Mouse (Mus musculus): ENCODE results near the gene Vps53. TPM values are rescaled to one million over a fixed set of nuclear protein-coding genes. Genes with fewer than 3 reads are reported as not detected.
"Not testable (repeated sequence)": the region's sequence is repeated elsewhere in the genome, so short reads cannot be mapped to it uniquely, and the experiment has no call there.

The Vps53 gene
- polyA plus RNA-seq, 1 experiment from 2014 or later: 30.8 TPM

- Histone ChIP-seq H3K4me2 (no peak overlapping the region), H3K9me3 (ENCODE audit: control insufficient read depth, low read length) (no peaks in the 10 kb centered on the region), H3K9ac (ENCODE audit: low read depth, low read length) (no peak overlapping the region), H3K4me3 (ENCODE audit: low read depth, low read length) (no peak overlapping the region), H3K4me1 (replicated peaks; ENCODE audit: control insufficient read depth, insufficient read depth, low read length) (no peaks in the 10 kb centered on the region), H3K27ac (ENCODE audit: low read depth, low read length) (no peak overlapping the region), H3K36me3 (ENCODE audit: control insufficient read depth, insufficient read depth, low read length) (no peaks in the 10 kb centered on the region), H3K27me3 (replicated peaks; ENCODE audit: control insufficient read depth, insufficient read depth, low read length) (no peaks in the 10 kb centered on the region)
- no peak for DNase-seq (ENCODE audit: low spot score)
- 86% methylated on average over 6 of the region's 6 CpGs for WGBS
- ATAC-seq (replicated peaks; ENCODE audit: low FRiP score): no peak
Observed at GRCm38 (mm10) chr11:76015251-76015650, 164.2 kb downstream of the Vps53 start.

GRCm38 (mm10) chr11:76010838-76011624 lies 168.4 kb downstream of the Vps53 start:
- Histone ChIP-seq H3K27ac (ENCODE audit: low read depth, low read length) (no peak overlapping the region), H3K9ac (ENCODE audit: low read depth, low read length) (no peak overlapping the region), H3K36me3 (ENCODE audit: control insufficient read depth, insufficient read depth, low read length) (no peaks in the 10 kb centered on the region), H3K27me3 (replicated peaks; ENCODE audit: control insufficient read depth, insufficient read depth, low read length) (no peaks in the 10 kb centered on the region), H3K9me3 (ENCODE audit: control insufficient read depth, low read length) (no peaks in the 10 kb centered on the region), H3K4me2 (no peak overlapping the region), H3K4me1 (replicated peaks; ENCODE audit: control insufficient read depth, insufficient read depth, low read length) (no peaks in the 10 kb centered on the region), H3K4me3 (ENCODE audit: low read depth, low read length) (no peak overlapping the region)
- DNase-seq (ENCODE audit: low spot score) (no peak), ATAC-seq (replicated peaks; ENCODE audit: low FRiP score) (no peak)
- 64% methylated on average over 9 of the region's 9 CpGs for WGBS

GRCm38 (mm10) chr11:76009101-76009500 lies 170.3 kb downstream of the Vps53 start:
- H3K36me3 ChIP-seq (ENCODE audit: control insufficient read depth, insufficient read depth, low read length): no peaks in the 10 kb centered on the region
- no peak overlapping the region for H3K4me3 ChIP-seq (ENCODE audit: low read depth, low read length)
- ATAC-seq (replicated peaks; ENCODE audit: low FRiP score) (no peak), DNase-seq (ENCODE audit: low spot score) (no peak)
- no peaks in the 10 kb centered on the region for H3K9me3 ChIP-seq (ENCODE audit: control insufficient read depth, low read length)
- no peaks in the 10 kb centered on the region for H3K4me1 ChIP-seq (replicated peaks; ENCODE audit: control insufficient read depth, insufficient read depth, low read length)
- H3K27me3 ChIP-seq (replicated peaks; ENCODE audit: control insufficient read depth, insufficient read depth, low read length): no peaks in the 10 kb centered on the region
- H3K4me2 ChIP-seq: no peak overlapping the region
- no peak overlapping the region for H3K9ac ChIP-seq (ENCODE audit: low read depth, low read length)
- 79% methylated on average over 6 of the region's 6 CpGs for WGBS
- H3K27ac ChIP-seq (ENCODE audit: low read depth, low read length): no peak overlapping the region

GRCm38 (mm10) chr11:76008162-76008561 lies 171.3 kb downstream of the Vps53 start:
- Histone ChIP-seq H3K4me1 (replicated peaks; ENCODE audit: control insufficient read depth, insufficient read depth, low read length) (no peaks in the 10 kb centered on the region), H3K9ac (ENCODE audit: low read depth, low read length) (no peak overlapping the region), H3K27ac (ENCODE audit: low read depth, low read length) (no peak overlapping the region), H3K27me3 (replicated peaks; ENCODE audit: control insufficient read depth, insufficient read depth, low read length) (peaks cover 1% of the 10 kb centered on the region; the same call in 1 of the 2 replicates), H3K4me2 (no peak overlapping the region), H3K9me3 (ENCODE audit: control insufficient read depth, low read length) (no peaks in the 10 kb centered on the region), H3K36me3 (ENCODE audit: control insufficient read depth, insufficient read depth, low read length) (no peaks in the 10 kb centered on the region), H3K4me3 (ENCODE audit: low read depth, low read length) (no peak overlapping the region)
- no peak for ATAC-seq (replicated peaks; ENCODE audit: low FRiP score)
- WGBS: 80% methylated on average over 2 of the region's 2 CpGs
- no peak for DNase-seq (ENCODE audit: low spot score)

GRCm38 (mm10) chr11:76004276-76004675 lies 175.2 kb downstream of the Vps53 start:
- H3K27ac ChIP-seq (ENCODE audit: low read depth, low read length); H3K4me2 ChIP-seq; ATAC-seq (replicated peaks; ENCODE audit: low FRiP score); H3K4me1 ChIP-seq (replicated peaks; ENCODE audit: control insufficient read depth, insufficient read depth, low read length); H3K9ac ChIP-seq (ENCODE audit: low read depth, low read length); H3K4me3 ChIP-seq (ENCODE audit: low read depth, low read length); H3K36me3 ChIP-seq (ENCODE audit: control insufficient read depth, insufficient read depth, low read length); H3K9me3 ChIP-seq (ENCODE audit: control insufficient read depth, low read length); DNase-seq (ENCODE audit: low spot score): not testable (repeated sequence)
- WGBS: 93% methylated on average over 7 of the region's 7 CpGs
- peaks cover 20% of the 10 kb centered on the region for H3K27me3 ChIP-seq (replicated peaks; ENCODE audit: control insufficient read depth, insufficient read depth, low read length)

- H3K4me1 ChIP-seq (replicated peaks; ENCODE audit: control insufficient read depth, insufficient read depth, low read length): no peaks in the 10 kb centered on the region
- no peak overlapping the region for H3K4me3 ChIP-seq (ENCODE audit: low read depth, low read length)
- H3K27ac ChIP-seq (ENCODE audit: low read depth, low read length): no peak overlapping the region
- 55% methylated on average over 3 of the region's 3 CpGs for WGBS
- H3K9me3 ChIP-seq (ENCODE audit: control insufficient read depth, low read length): no peaks in the 10 kb centered on the region
- no peak overlapping the region for H3K4me2 ChIP-seq
- no peaks in the 10 kb centered on the region for H3K36me3 ChIP-seq (ENCODE audit: control insufficient read depth, insufficient read depth, low read length)
- peaks cover 20% of the 10 kb centered on the region for H3K27me3 ChIP-seq (replicated peaks; ENCODE audit: control insufficient read depth, insufficient read depth, low read length)
- DNase-seq (ENCODE audit: low spot score) (no peak), ATAC-seq (replicated peaks; ENCODE audit: low FRiP score) (no peak)
- no peak overlapping the region for H3K9ac ChIP-seq (ENCODE audit: low read depth, low read length)
Observed at GRCm38 (mm10) chr11:76001237-76001878, 178.1 kb downstream of the Vps53 start.

GRCm38 (mm10) chr11:76000701-76001100 lies 178.7 kb downstream of the Vps53 start:
- no peak for ATAC-seq (replicated peaks; ENCODE audit: low FRiP score)
- 80% methylated on average over 5 of the region's 5 CpGs for WGBS

GRCm38 (mm10) chr11:75999440-76000155 lies 179.8 kb downstream of the Vps53 start, which contains the start of gene 1700016K19Rik:
TSS of gene 1700016K19Rik (plus strand) at chr11:75999912.
- Histone ChIP-seq H3K36me3 (ENCODE audit: control insufficient read depth, insufficient read depth, low read length) (no peaks in the 10 kb centered on the region), H3K4me1 (replicated peaks; ENCODE audit: control insufficient read depth, insufficient read depth, low read length) (no peaks in the 10 kb centered on the region), H3K27ac (ENCODE audit: low read depth, low read length) (no peak within 1 kb of the TSS), H3K9me3 (ENCODE audit: control insufficient read depth, low read length) (no peaks in the 10 kb centered on the region), H3K4me2 (peak within 1 kb of the TSS; percentile 76), H3K4me3 (ENCODE audit: low read depth, low read length) (peak within 1 kb of the TSS; percentile 59), H3K9ac (ENCODE audit: low read depth, low read length) (no peak within 1 kb of the TSS), H3K27me3 (replicated peaks; ENCODE audit: control insufficient read depth, insufficient read depth, low read length) (peaks cover 20% of the 10 kb centered on the region)
- WGBS: 12% methylated on average over 36 of the region's 36 CpGs
- ATAC-seq (replicated peaks; ENCODE audit: low FRiP score): no peak
- DNase-seq (ENCODE audit: low spot score): peak; percentile 62

More at GRCm38 (mm10) chr11:76000701-76001100, 178.7 kb downstream of the Vps53 start:
- H3K4me3 ChIP-seq (ENCODE audit: low read depth, low read length): no peak overlapping the region
- H3K4me2 ChIP-seq: no peak overlapping the region
- no peaks in the 10 kb centered on the region for H3K36me3 ChIP-seq (ENCODE audit: control insufficient read depth, insufficient read depth, low read length)
- H3K9ac ChIP-seq (ENCODE audit: low read depth, low read length): no peak overlapping the region
- no peak for DNase-seq (ENCODE audit: low spot score)
- H3K27me3 ChIP-seq (replicated peaks; ENCODE audit: control insufficient read depth, insufficient read depth, low read length): peaks cover 20% of the 10 kb centered on the region
- H3K9me3 ChIP-seq (ENCODE audit: control insufficient read depth, low read length): no peaks in the 10 kb centered on the region
- no peaks in the 10 kb centered on the region for H3K4me1 ChIP-seq (replicated peaks; ENCODE audit: control insufficient read depth, insufficient read depth, low read length)
- H3K27ac ChIP-seq (ENCODE audit: low read depth, low read length): no peak overlapping the region

Data from liver, embryonic 11.5 days (tissue).